Mouse (Mus musculus) gastrocnemius, postnatal 36 days (tissue): Measurements from ENCODE around the gene Micall1. TPM values are rescaled to one million over a fixed set of nuclear protein-coding genes. Genes with fewer than 3 reads are reported as not detected.

Source experiments
- DNase-seq, 2 experiments: peaks; one replicate each; pipeline ENCODE4 v3.0.0; 2022
- intact Hi-C: fragments of 180-260 bp; cut with DNase I; formaldehyde crosslinking; loops from one replicate; pipeline ENCODE4 v1.15.1; 2025
- total RNA-seq, 2 experiments: library from RNA; stranded (reverse); gene quantifications; 2 replicates each; pipeline ENCODE4 v1.2.3; 2021

Gene Micall1
- total RNA-seq, 2 experiments from 2014 or later, result 11.8 to 13.5 TPM

GRCm38 (mm10) chr15:79162301-79162700 lies 53.6 kb downstream of the Micall1 start:
- intact Hi-C loops, result no loop called here

DNA sequence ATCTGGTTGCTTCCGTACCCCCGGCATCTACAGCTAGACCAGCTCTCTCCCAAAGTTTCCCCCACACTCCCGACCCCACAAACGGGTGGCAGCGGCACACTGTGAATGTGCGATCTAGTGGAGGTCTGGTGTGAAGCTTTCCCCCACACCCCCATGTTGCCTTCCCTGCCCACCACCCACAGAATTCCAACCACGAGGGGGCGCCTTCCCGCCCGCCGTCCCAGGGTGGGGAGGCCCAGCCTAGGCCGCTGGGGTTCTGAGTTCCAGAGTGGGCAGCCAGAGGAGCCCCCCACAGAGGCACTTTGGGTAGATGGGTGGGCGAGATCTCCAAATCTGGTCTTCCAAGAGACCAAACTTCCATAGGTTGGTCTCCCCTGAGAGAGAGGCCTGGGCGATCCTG lies 54.1 kb downstream of the Micall1 start:
- intact Hi-C loops, result no loop called here
- no peak for DNase-seq

More at GRCm38 (mm10) chr15:79162301-79162700, 53.6 kb downstream of the Micall1 start:
- DNase-seq, result no peak

DNA sequence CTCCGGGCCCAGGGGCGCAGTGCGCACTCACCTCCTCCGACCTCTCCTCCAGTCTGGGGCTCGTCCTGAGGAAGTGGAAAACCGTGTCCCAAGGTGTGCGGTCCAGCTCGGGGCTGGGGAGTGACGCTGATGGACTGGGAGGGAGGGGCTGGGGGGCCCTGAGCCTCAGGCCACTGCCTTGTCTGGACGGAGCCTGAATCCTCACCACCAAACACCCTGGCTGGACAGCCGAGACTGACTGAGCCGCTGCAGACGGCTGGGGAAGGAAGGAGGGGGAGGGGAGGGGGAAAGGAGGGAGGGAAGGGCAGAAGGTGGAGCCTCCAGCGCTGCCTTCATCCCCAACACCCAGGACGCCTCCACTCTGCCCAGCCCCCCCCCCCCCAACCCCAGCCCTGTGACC lies 55.6 kb downstream of the Micall1 start:
- DNase-seq, result no peak
- intact Hi-C loops, result no loop called here

DNA sequence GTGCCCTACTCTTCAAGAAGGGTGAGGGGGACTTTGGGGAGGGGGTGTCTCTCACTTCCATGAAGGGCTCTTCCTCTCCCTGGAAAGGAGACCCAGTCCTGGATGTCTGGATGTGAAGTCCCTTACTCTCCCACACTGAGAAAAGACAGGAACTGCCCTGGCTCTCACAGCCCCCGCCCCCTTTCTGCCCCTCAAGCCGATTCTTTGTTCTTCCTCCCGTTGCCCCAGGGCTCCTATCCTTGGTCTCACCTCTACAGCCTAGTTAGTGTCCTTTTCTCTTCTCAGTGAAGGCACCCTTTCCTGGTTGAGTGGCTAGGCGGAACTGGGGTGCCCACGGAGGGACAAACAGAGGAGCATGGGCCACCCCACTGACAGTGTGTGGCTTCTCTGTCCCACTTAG lies 56.4 kb downstream of the Micall1 start, which contains the start of gene Sox10:
Sox10 (minus strand) TSS at position 101 of the 400 bp plus-strand sequence.
- DNase-seq, result no peak
- intact Hi-C loops, result no loop called here

DNA sequence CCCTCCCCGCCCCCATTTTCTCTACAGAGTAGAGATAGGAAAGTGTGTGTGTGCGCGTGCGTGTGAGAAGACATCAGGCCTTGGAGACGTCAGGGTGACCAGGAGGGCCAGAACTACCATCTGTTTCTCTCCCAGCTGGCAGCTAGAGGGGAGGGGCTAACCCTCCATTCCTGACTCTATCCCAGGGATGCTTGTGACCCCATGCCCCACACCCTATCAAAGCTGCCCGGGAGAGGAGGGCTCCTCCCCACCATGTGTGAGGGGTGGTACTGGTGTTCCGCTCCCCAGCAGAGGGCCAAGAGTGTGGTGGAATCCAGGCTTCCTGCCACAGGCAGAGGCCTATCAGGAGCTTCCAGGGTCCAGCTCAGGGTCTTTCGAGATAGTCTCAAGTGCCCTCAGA lies 58.0 kb downstream of the Micall1 start:
- intact Hi-C loops, result no loop called here
- DNase-seq, result no peak

GRCm38 (mm10) chr15:79176905-79177304 lies 68.2 kb downstream of the Micall1 start:
- intact Hi-C loops, result no loop called here
- DNase-seq, result no peak

- DNase-seq, result no peak
- intact Hi-C loops, result no loop called here
These were observed 76.5 kb downstream of the Micall1 start for GRCm38 (mm10) chr15:79185213-79185612.

Other genes starting within 250 kb of the Micall1 start
- gene Gga1, start 231.7 kb upstream of the Micall1 start, total RNA-seq, result 10 to 100 TPM; 34.1 to 34.9 TPM
- gene Gm49510, start 209.2 kb upstream of the Micall1 start, total RNA-seq, result not detected
- 1 to 10 TPM; 2.0 to 2.1 TPM for gene Sh3bp1, start 209.1 kb upstream of the Micall1 start, total RNA-seq
- 1 to 10 TPM; 1.9 to 2.0 TPM for gene Pdxp, start 195.0 kb upstream of the Micall1 start, total RNA-seq
- gene Lgals1, start 182.2 kb upstream of the Micall1 start, total RNA-seq, result 100 to 1,000 TPM; 188 to 289 TPM
- 10 to 100 TPM; 22.1 to 22.6 TPM for gene Nol12, start 174.0 kb upstream of the Micall1 start, total RNA-seq
- 10 to 100 TPM; 35.6 to 42.3 TPM for gene Triobp, start 161.2 kb upstream of the Micall1 start, total RNA-seq
- gene H1f0, start 80.4 kb upstream of the Micall1 start, total RNA-seq, result 10 to 100 TPM; 71.1 to 87.4 TPM
- gene Galr3, start 67.0 kb upstream of the Micall1 start, total RNA-seq, result not detected
- gene Ankrd54, start 46.0 kb upstream of the Micall1 start, total RNA-seq, result 1 to 10 TPM; 2.7 to 4.3 TPM
- gene Eif3l, start 33.7 kb upstream of the Micall1 start, total RNA-seq, result 10 to 100 TPM; 46.6 to 52.6 TPM
- 10 to 100 TPM; 65.9 to 67.1 TPM for gene Polr2f, start 32.1 kb downstream of the Micall1 start, total RNA-seq
- 1 to 10 TPM in 1 of 2 experiments, under 1 TPM in 1; 0.66 to 1.2 TPM for gene 1700088E04Rik, start 32.4 kb downstream of the Micall1 start, total RNA-seq
- gene Sox10, start 56.3 kb downstream of the Micall1 start, total RNA-seq, result 1 to 10 TPM in 1 of 2 experiments, under 1 TPM in 1; 0.97 to 1.8 TPM
- 10 to 100 TPM; 26.9 to 30.9 TPM for gene Pick1, start 120.3 kb downstream of the Micall1 start, total RNA-seq
- under 1 TPM in 1 of 2 experiments, not detected in 1; 0.46 TPM for gene Gm49486, start 120.5 kb downstream of the Micall1 start, total RNA-seq
- gene Slc16a8, start 145.9 kb downstream of the Micall1 start, total RNA-seq, result under 1 TPM in 1 of 2 experiments, not detected in 1; 0.18 TPM
- gene Baiap2l2, start 176.6 kb downstream of the Micall1 start, total RNA-seq, result 1 to 10 TPM; 1.0 to 1.5 TPM
- gene Pla2g6, start 219.5 kb downstream of the Micall1 start, total RNA-seq, result 10 to 100 TPM; 15.2 to 16.1 TPM
- 1 to 10 TPM; 3.4 to 4.0 TPM for gene Maff, start 237.7 kb downstream of the Micall1 start, total RNA-seq